Mouse (Mus musculus): ENCODE data around the gene Tnni2.

Tnni2 gene

DNA sequence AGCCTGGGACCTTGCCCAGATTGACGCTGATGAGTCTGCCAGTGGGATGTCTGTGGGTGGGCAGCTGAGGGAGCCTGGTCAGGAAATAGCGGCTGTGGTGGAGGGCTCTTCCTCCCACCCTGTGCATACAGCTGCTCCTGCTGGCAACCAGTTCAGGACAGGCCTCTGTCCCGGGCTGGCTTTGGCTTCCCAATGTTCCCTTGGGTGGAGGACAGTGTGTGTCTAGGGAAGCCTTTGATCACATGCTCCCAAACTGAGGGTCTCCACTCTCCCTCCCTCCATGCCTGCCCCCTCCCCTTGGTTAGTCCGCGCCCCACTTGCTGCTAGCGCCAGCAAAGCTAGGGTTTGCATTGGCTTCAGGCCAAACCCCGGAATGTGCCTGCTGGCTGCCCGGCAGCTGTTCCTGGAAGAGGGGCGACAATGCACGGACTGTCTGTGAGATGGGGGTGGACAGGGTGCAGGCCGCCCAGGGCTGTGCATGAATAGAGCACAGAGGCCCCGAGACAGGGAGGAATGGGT, 11.4 kb upstream of the Tnni2 start:
- in situ Hi-C loops (cut with MboI) = no loop called here

DNA sequence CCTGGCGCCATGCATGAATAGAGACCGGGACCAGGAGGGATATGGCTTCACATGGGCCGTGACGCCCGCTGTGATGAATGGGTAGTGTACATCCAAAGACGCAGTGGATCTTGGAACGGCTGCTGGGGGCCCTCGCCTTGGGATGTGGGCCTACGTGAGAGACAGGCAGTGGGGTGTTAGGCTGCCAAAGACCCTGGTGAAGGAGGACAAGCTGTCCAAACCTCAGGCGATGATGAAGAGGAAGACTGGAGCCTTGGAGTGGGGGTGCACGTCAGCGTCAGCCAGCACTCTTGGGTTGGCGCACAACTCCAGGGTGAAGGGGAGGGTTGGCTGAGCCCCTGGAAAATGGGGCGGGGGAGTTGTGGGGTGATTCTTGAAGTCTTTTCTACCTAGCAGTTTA, 10.5 kb upstream of the Tnni2 start:
- in situ Hi-C loops (cut with MboI) = no loop called here

GRCm38 (mm10) chr7:142433623-142434022, 8.0 kb upstream of the Tnni2 start:
- in situ Hi-C loops (cut with MboI) = no loop called here

DNA sequence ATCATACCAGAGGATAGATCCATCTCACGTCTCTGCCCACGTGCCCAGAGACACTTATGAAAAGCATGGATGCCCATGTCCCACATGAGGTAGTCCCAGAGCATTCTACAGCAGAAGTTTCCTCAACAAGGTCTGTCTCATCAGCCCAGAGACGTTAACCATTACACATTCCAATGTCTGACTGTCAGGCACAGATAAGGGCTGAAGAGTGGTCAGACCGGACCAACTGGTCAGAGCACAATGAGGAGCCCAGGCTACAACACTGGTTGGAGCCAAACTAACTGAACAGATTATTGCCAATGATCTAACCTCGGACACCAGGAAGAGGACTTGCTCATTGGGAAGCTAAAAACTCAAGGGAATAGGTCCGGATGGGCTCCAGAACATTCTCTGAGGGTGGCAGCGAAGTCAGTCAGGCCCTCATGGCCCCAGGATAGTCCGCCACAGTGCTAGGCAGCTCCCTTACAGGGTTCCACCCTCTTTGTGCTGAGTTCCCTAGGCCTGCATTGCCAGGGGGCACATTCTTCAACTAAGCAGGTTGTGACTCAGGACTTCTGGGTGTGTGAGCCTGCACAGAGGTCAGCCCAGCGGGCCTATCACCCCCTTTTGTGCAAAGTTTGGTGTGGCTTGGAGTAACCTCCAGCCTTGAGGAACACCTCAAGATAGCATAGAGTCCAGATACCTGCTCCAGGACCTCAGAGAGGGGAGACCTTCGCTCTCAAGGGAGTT, 7.3 kb upstream of the Tnni2 start, which contains the start of gene Syt8:
TSS of gene Syt8 (plus strand) at position 714 of the 729 bp plus-strand sequence.
- in situ Hi-C loops (cut with MboI) = no loop called here

DNA sequence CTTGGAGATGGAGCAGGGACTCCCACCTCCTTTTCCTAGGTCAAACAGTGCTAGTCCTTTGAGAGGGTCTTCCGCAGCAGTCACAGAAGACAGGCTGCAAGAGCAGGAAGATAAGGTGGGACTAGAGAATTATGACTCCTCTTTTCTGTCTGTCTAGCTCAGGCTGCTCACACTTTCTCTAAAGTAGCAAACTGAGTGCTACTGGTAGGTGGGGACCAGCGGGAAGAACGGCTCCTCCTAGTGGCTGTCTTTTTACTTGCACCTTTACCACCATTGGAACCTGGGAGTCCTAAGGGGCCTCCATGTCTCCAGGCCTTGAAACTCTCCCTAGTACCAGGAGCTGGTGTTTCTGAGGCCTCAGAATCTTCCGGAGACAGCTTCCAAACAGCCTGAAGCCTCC, 6.1 kb upstream of the Tnni2 start:
- in situ Hi-C loops (cut with MboI) = loop anchor here (5.0 kb wide), 1 partner anchor 98 kb away; no protein-coding TSS in a partner anchor

DNA sequence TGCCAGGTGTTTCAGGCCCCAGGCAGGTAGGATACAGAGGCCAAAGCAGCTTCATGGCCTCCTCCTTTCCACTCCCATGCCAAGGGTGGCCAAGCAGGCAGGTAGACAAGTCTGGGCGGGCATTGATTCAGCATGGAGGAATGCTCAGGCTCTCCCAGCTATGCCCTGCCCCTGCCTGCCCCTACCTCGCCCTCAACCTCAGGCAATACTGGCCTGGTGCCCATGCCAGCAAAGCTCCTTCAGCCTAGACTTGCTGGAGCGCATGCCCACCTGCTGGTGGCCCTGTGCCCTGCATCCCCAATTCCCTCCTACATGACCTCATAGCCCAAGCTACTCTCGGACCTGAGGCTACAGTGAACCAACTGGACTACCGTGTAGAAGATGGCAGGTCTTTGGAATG, 4.3 kb upstream of the Tnni2 start:
- in situ Hi-C loops (cut with MboI) = loop anchor here (5.0 kb wide), 1 partner anchor 100 kb away; no protein-coding TSS in a partner anchor

DNA sequence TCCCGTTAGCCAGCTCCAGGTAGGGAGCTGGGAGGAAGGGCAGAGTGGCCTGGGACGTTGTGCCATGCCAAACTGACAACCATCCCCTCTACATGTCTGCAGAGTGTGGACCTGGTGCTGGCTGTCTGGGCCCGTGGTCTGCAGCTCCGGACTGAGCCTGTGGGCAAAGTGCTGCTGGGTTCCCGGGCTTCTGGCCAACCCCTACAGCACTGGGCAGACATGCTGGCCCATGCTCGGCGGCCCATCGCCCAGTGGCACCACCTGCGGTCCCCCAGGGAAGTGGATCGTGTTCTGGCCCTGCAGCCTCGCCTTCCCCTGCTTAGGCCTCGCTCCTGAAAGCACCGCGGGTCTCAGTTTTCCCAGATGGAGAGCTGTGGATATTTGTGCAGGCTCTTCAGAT, 1.6 kb upstream of the Tnni2 start:
- in situ Hi-C loops (cut with MboI) = loop anchor here (5.0 kb wide), 2 partner anchors 57 to 103 kb away; partner anchors contain the start of gene Tnnt3

DNA sequence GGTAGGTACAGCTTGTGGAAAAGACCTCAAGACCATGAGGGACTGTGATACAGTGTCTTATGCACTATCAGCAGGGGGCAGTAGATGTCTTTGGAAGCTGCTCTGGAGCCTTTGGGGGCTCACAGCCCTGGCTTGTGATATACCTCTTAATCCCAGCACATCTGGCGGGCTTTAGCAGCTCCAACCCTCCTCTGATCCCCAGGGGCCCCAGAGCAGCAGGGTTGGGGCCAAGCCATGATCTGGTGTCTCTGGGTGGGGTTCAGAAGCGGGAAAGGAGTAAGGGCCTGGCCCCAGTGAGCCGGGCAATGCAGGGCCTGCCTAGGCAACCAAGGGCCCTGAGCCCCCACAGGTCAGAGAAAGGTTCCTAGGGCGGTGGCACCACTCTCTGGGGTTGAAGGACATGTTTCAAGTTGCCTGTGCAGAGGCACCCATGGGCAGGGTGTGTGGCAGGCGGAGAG, 922 bp upstream of the Tnni2 start:
- in situ Hi-C loops (cut with MboI) = loop anchor here (5.0 kb wide), 1 partner anchor 57 kb away; the partner anchor contains the start of gene Tnnt3

- in situ Hi-C loops (cut with MboI) = loop anchor here (5.0 kb wide), 1 partner anchor 55 kb away; the partner anchor contains the start of gene Tnnt3
These were observed 686 bp downstream of the Tnni2 start for GRCm38 (mm10) chr7:142442081-142442907.

- in situ Hi-C loops (cut with MboI) = loop anchor here (5.0 kb wide), 1 partner anchor 54 kb away; the partner anchor contains the start of gene Tnnt3
These were observed 1.4 kb downstream of the Tnni2 start for GRCm38 (mm10) chr7:142442908-142443420.

- in situ Hi-C loops (cut with MboI) = loop anchor here (5.0 kb wide), 1 partner anchor 54 kb away; the partner anchor contains the start of gene Tnnt3
These were observed 1.9 kb downstream of the Tnni2 start for GRCm38 (mm10) chr7:142443474-142443873.

- in situ Hi-C loops (cut with MboI) = loop anchor here (5.0 kb wide), 1 partner anchor 53 kb away; the partner anchor contains the start of gene Tnnt3
These were observed 2.6 kb downstream of the Tnni2 start for GRCm38 (mm10) chr7:142444171-142444570.

DNA sequence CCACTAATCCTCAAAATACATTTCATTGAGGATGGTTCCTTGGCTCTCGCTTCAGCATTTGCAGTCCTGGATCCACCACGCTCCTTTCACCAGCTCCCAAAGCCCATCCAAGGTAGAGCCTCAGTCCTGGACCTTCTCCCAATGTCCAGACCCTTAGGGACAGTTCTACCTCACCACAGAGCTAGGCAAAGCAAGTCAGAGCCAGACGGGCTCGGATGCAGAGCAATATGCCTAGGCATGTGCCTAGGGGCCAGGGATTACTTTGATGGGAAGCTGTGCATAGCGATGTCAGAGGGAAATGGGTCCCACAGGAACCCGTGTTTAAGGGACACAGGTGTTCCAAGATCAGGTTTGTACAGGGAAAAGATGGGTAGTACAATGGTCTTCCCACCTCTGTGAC, 3.7 kb downstream of the Tnni2 start:
- in situ Hi-C loops (cut with MboI) = loop anchor here (5.0 kb wide), 1 partner anchor 82 kb away; no protein-coding TSS in a partner anchor

DNA sequence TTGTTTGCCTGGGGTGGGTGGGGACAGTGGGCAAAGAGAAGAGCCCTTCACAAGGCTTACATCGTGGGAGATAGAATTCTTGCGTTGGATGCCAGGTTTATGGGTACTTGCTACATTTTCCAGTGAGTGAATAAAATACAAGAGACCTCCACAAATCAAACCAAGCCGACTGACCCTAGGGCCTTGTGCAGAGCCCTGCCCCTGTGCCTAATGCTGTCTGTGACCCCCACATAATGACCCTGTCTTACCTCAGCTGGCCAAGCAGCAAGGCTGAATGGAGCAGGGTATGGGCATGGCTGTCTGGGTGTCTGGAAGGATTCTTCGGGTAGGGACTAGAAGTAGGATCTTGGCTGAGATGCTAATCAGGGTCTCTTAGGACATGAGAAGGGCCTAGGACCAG, 4.7 kb downstream of the Tnni2 start:
- in situ Hi-C loops (cut with MboI) = loop anchor here (5.0 kb wide), 1 partner anchor 81 kb away; no protein-coding TSS in a partner anchor

DNA sequence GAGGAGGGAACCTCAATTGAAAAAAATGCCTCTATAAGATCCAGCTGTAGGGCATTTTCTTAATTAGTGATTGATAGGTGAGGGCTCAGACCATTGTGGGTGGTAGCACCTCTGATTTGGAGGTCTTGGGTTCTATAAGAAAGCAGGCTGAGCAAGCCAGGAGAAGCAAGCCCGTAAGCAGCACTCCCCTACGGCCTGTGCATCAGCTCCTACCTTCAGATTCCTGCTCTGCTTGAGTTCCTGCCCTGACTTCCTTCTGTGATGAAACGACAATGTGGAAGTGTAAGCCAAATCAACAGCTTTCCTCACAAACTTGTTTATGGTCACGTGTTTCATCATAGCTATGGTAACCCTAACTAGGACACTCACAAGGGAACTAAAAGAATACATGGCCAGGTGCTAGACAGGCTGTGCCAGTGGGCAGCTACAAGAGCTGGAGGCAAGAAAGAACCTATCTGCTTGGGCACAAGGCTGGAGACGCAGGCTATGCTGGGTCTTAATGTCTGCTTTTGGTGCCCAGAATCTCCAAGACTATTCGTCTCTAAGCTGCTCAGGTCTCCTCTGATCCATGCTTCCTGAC, 7.5 kb downstream of the Tnni2 start:
- in situ Hi-C loops (cut with MboI) = loop anchor here (5.0 kb wide), 1 partner anchor 78 kb away; no protein-coding TSS in a partner anchor

DNA sequence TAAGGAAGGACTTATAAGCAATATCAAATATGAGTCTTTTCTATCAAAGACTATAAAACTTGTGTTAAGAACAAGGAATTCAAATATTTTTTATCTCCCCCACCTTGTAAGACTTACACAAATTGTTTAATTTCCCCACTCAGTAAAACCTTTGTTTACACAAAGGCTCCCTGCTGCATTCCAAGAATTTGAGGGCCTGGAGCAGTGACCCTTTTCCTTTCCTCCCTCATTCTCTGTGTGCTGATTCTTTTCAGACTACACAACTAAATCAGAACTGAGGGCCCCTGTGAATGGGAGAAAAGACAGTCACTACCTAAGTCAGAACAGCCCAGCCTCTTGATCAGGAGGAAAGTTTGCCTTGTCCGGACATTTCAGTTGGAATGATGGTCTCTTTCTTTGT, 13.1 kb downstream of the Tnni2 start:
- in situ Hi-C loops (cut with MboI) = no loop called here

DNA sequence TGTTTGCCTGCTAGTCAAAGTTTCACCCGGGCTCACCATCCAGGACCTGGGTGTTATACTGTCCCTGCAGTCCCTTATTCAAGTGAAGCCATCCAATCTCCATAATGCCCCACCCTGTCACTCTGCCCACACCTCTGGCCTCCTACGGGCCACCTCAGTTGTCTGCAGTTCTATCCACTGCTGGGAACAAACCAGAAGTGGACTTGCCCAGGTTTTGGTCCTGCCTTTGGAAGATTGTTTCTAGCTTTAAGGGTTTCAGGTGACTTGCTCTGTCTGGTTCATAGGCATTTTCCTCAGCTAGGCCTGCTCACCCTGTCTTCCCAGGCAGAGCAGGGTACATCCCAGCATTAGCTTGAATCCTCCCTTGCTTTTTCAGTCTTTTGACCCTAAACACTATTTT, 13.6 kb downstream of the Tnni2 start:
- in situ Hi-C loops (cut with MboI) = no loop called here

DNA sequence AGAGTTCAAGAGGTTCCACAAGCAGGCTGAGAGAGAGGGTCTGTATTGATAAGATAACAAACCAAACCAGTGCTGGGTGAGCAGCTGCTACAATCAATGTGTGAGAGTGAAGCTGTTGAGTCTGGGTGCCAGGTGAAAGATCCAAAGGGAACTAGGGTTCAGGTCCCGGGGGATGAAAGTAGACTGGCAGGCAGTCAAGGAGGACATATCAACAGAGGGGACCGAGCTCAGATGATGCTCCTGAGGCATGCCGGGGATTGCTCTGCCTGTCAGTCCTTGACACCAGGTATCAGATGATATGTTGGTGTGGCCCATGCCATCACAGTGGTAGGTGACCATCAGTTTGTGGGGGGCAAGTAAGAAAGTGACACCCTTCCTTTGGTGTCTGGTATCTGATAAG, 15.2 kb downstream of the Tnni2 start:
- in situ Hi-C loops (cut with MboI) = no loop called here

GRCm38 (mm10) chr7:142457227-142457811, 15.7 kb downstream of the Tnni2 start:
- in situ Hi-C loops (cut with MboI) = no loop called here

- in situ Hi-C loops (cut with MboI) = no loop called here
These were observed 16.4 kb downstream of the Tnni2 start for GRCm38 (mm10) chr7:142458026-142458425.

Measured in mature B cell (primary cell).